Mouse (Mus musculus): ENCODE results near the gene Gm9573. TPM values are rescaled to one million over a fixed set of nuclear protein-coding genes. Genes with fewer than 3 reads are reported as not detected.

Gene Gm9573
- polyA plus RNA-seq, 1 experiment from 2014 or later: not detected

DNA sequence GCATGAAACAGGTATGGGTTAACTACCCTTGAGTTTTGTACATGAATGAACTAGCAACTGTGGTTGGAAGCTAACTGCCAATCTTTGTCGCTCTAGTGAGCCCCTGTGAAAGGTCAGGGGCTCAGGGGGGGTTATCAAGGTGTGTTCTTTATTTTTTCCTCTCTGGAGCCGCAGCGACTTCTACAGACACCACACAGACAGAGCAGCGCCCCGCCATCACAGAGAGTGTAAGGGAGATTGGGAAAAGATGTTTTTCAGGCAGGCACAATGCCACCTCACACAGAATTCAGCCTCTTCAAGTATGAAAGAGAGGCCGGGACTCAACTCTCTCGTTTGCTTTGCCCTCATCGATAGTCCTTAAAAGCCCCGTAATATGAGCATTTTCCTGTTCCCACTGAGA lies 34.3 kb downstream of the Gm9573 start:
- H3K4me1 ChIP-seq (replicated peaks): peaks cover 8% of the 10 kb centered on the region; the same call in 1 of the 2 replicates
- H3K36me3 ChIP-seq: no peaks in the 10 kb centered on the region
- no peaks in the 10 kb centered on the region for H3K27me3 ChIP-seq
- H3K4me2 ChIP-seq (replicated peaks): no peak overlapping the region
- no peak for ATAC-seq
- H3K27ac ChIP-seq: no peak overlapping the region
- H3K9me3 ChIP-seq: no peaks in the 10 kb centered on the region
- no peak overlapping the region for H3K9ac ChIP-seq (replicated peaks)
- no peak overlapping the region for H3K4me3 ChIP-seq (replicated peaks)
- WGBS: 91% methylated on average over 9 of the region's 9 CpGs

GRCm38 (mm10) chr17:35591731-35592130 lies 34.7 kb downstream of the Gm9573 start:
- Histone ChIP-seq H3K36me3 (no peaks in the 10 kb centered on the region), H3K4me2 (replicated peaks) (no peak overlapping the region), H3K9me3 (no peaks in the 10 kb centered on the region), H3K4me3 (replicated peaks) (no peak overlapping the region), H3K4me1 (replicated peaks) (peaks cover 8% of the 10 kb centered on the region; the same call in 1 of the 2 replicates), H3K27me3 (no peaks in the 10 kb centered on the region), H3K9ac (replicated peaks) (no peak overlapping the region), H3K27ac (no peak overlapping the region)
- 94% methylated on average over 15 of the region's 15 CpGs for WGBS
- no peak for ATAC-seq

GRCm38 (mm10) chr17:35591219-35591578 lies 35.2 kb downstream of the Gm9573 start:
- no peak overlapping the region for H3K4me2 ChIP-seq (replicated peaks)

GRCm38 (mm10) chr17:35590410-35591218 lies 35.8 kb downstream of the Gm9573 start:
- H3K9ac ChIP-seq (replicated peaks): no peak overlapping the region
- no peak overlapping the region for H3K4me3 ChIP-seq (replicated peaks)
- peak; percentile 73 for ATAC-seq
- H3K4me1 ChIP-seq (replicated peaks): peaks cover 8% of the 10 kb centered on the region; the same call in 1 of the 2 replicates
- WGBS: 53% methylated on average over 21 of the region's 21 CpGs
- no peaks in the 10 kb centered on the region for H3K9me3 ChIP-seq
- H3K36me3 ChIP-seq: no peaks in the 10 kb centered on the region
- H3K27ac ChIP-seq: 0 out of 2 replicates have a peak overlapping the region, but pooled peaks have one; percentile 40
- peaks cover 6% of the 10 kb centered on the region for H3K27me3 ChIP-seq
- H3K4me2 ChIP-seq (replicated peaks): no peak overlapping the region

More at GRCm38 (mm10) chr17:35591219-35591578, 35.2 kb downstream of the Gm9573 start:
- Histone ChIP-seq H3K9ac (replicated peaks) (no peak overlapping the region), H3K9me3 (no peaks in the 10 kb centered on the region), H3K4me3 (replicated peaks) (no peak overlapping the region), H3K27ac (peak overlapping the region; percentile 40; the same call in 1 of the 2 replicates), H3K36me3 (no peaks in the 10 kb centered on the region), H3K4me1 (replicated peaks) (peaks cover 8% of the 10 kb centered on the region; the same call in 1 of the 2 replicates), H3K27me3 (no peaks in the 10 kb centered on the region)
- 78% methylated on average over 7 of the region's 7 CpGs for WGBS
- ATAC-seq: peak; percentile 43

DNA sequence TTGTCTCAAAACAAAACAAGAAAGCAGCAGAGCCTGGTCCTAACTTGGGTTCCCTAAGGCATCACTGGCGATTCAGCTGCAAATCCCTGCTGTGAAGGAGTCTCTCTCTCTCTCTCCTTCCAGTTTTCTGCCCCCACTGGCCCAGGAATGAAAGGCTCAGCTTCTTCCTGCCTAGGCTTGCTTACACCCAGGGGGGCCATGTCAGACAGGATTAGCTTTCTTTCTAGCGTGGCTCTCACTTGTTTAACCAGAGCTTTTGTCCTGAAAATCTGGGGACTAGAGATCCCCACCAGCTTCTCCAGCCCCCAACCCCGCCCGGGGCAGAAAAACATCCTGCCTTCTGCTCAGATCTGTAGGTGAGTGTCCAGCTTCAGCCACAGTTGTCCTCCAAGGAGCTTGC lies 38.0 kb downstream of the Gm9573 start:
- H3K9me3 ChIP-seq: no peaks in the 10 kb centered on the region
- no peak overlapping the region for H3K27ac ChIP-seq
- no peak overlapping the region for H3K9ac ChIP-seq (replicated peaks)
- WGBS: 5% methylated on average over 4 of the region's 4 CpGs
- no peak overlapping the region for H3K4me3 ChIP-seq (replicated peaks)
- no peaks in the 10 kb centered on the region for H3K36me3 ChIP-seq
- peaks cover 11% of the 10 kb centered on the region for H3K27me3 ChIP-seq
- H3K4me1 ChIP-seq (replicated peaks): peaks cover 11% of the 10 kb centered on the region; the same call in 1 of the 2 replicates
- no peak for ATAC-seq
- no peak overlapping the region for H3K4me2 ChIP-seq (replicated peaks)

- 100% methylated on average over 1 of the region's 1 CpGs for WGBS
- ATAC-seq: no peak
- H3K4me1 ChIP-seq (replicated peaks): peaks cover 11% of the 10 kb centered on the region; the same call in 1 of the 2 replicates
- H3K4me3 ChIP-seq (replicated peaks): no peak overlapping the region
- no peaks in the 10 kb centered on the region for H3K9me3 ChIP-seq
- peaks cover 11% of the 10 kb centered on the region for H3K27me3 ChIP-seq
- H3K9ac ChIP-seq (replicated peaks): no peak overlapping the region
- no peaks in the 10 kb centered on the region for H3K36me3 ChIP-seq
- no peak overlapping the region for H3K27ac ChIP-seq
- H3K4me2 ChIP-seq (replicated peaks): no peak overlapping the region
Measured at GRCm38 (mm10) chr17:35587291-35587690, 39.1 kb downstream of the Gm9573 start.

- Histone ChIP-seq H3K36me3 (no peaks in the 10 kb centered on the region), H3K4me3 (replicated peaks) (no peak overlapping the region), H3K4me1 (replicated peaks) (peaks cover 8% of the 10 kb centered on the region; the same call in 1 of the 2 replicates), H3K27ac (no peak overlapping the region), H3K4me2 (replicated peaks) (peak overlapping the region; percentile 41), H3K27me3 (peaks cover 11% of the 10 kb centered on the region), H3K9ac (replicated peaks) (no peak overlapping the region), H3K9me3 (no peaks in the 10 kb centered on the region)
- ATAC-seq: peak; percentile 80
- WGBS: 17% methylated on average over 16 of the region's 16 CpGs
Measured at GRCm38 (mm10) chr17:35584330-35584937, 42.0 kb downstream of the Gm9573 start.

DNA sequence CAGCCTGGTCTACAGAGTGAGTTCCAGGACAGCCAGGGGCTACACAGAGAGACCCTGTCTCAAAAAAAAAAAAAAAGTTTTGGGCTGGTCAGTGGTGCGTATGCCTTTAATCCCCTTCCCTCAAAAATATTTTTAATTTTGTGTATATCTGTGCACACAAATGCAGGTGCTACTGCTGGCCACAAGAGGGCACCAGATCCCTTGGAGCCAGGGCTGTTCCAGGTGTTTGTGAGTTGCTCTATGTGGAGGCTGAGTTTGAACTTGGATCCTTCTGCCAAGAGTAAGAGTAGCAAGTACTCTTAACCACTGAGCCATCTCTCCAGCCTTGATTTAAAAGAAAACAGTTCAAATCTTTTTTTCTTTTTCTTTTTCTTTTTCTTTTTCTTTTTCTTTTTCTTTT lies 43.5 kb downstream of the Gm9573 start:
- peaks cover 11% of the 10 kb centered on the region for H3K27me3 ChIP-seq
- H3K36me3 ChIP-seq: no peaks in the 10 kb centered on the region
- 0 out of 2 replicates have a peak, but pooled peaks cover 3% of the 10 kb centered on the region for H3K4me1 ChIP-seq (replicated peaks)
- no peak overlapping the region for H3K27ac ChIP-seq
- no peaks in the 10 kb centered on the region for H3K9me3 ChIP-seq
- no peak overlapping the region for H3K9ac ChIP-seq (replicated peaks)
- ATAC-seq: no peak
- 97% methylated on average over 1 of the region's 1 CpGs for WGBS
- H3K4me2 ChIP-seq (replicated peaks): no peak overlapping the region
- H3K4me3 ChIP-seq (replicated peaks): no peak overlapping the region

DNA sequence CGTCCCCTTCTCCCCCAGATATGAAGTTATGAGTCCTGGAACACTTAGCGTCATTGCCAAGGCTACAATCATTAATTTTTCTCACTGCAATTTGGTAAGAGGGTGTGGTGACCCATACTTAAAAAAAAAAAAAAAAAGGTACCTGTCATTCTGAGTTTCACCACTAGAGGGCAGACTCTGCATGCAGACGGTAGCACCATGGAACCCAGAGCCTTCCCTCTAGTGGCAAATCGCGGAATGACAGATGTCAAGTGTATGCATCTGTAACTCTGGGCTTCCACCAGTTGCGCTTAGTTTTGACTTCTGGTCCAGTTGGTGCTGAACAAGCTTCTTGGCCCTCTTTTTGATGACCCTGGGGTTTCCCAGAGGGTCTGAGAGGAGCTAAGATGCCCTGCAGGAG lies 48.2 kb downstream of the Gm9573 start:
- Histone ChIP-seq H3K36me3 (no peaks in the 10 kb centered on the region), H3K27me3 (no peaks in the 10 kb centered on the region), H3K4me1 (replicated peaks) (no peaks in the 10 kb centered on the region), H3K4me3 (replicated peaks) (no peak overlapping the region), H3K4me2 (replicated peaks) (no peak overlapping the region), H3K27ac (no peak overlapping the region), H3K9ac (replicated peaks) (no peak overlapping the region), H3K9me3 (no peaks in the 10 kb centered on the region)
- ATAC-seq: peak; percentile 30; the same call in 1 of the 2 replicates
- WGBS: 18% methylated on average over 6 of the region's 6 CpGs

GRCm38 (mm10) chr17:35571477-35571876 lies 55.0 kb downstream of the Gm9573 start:
- Histone ChIP-seq H3K9me3 (no peaks in the 10 kb centered on the region), H3K4me2 (replicated peaks) (no peak overlapping the region), H3K27ac (no peak overlapping the region), H3K4me3 (replicated peaks) (no peak overlapping the region), H3K4me1 (replicated peaks) (peaks cover 17% of the 10 kb centered on the region), H3K27me3 (peaks cover 20% of the 10 kb centered on the region), H3K36me3 (no peaks in the 10 kb centered on the region), H3K9ac (replicated peaks) (no peak overlapping the region)
- WGBS: 96% methylated on average over 7 of the region's 7 CpGs
- no peak for ATAC-seq

- H3K36me3 ChIP-seq: no peaks in the 10 kb centered on the region
- H3K27me3 ChIP-seq: peaks cover 20% of the 10 kb centered on the region
- H3K9me3 ChIP-seq: no peaks in the 10 kb centered on the region
- 77% methylated on average over 14 of the region's 14 CpGs for WGBS
- no peak overlapping the region for H3K27ac ChIP-seq
- no peak overlapping the region for H3K9ac ChIP-seq (replicated peaks)
- H3K4me3 ChIP-seq (replicated peaks): no peak overlapping the region
- peaks cover 17% of the 10 kb centered on the region for H3K4me1 ChIP-seq (replicated peaks)
- no peak for ATAC-seq
- H3K4me2 ChIP-seq (replicated peaks): no peak overlapping the region
Measured at GRCm38 (mm10) chr17:35570836-35571235, 55.6 kb downstream of the Gm9573 start.

Data from midbrain, embryonic 13.5 days (tissue).